Mouse (Mus musculus) liver, embryonic 11.5 days (tissue): Measurements from ENCODE around the gene Mgl2. TPM values are rescaled to one million over a fixed set of nuclear protein-coding genes. Genes with fewer than 3 reads are reported as not detected.
A peak's percentile ranks its signal among the peaks of the same experiment; 100 is the strongest.

Experiments
- ATAC-seq: fragments of 200-750 bp; cut with Nextera tagmentation; replicated peaks from 2 replicates; pipeline ENCODE4 v1.8.0; 2017; ENCODE audit warnings: moderate number of reproducible peaks, mild to moderate bottlenecking, moderate TSS enrichment, moderate library complexity; ENCODE audit not compliant: low FRiP score
- DNase-seq: peaks from one replicate; pipeline ENCODE4 v3.0.0-alpha.2; 2017; ENCODE audit warnings: low spot score
- H3K27ac ChIP-seq: fragments of 300-500 bp; sonication (generic); 2 replicates; pipeline ENCODE4 v1.5.1; 2014; ENCODE audit warnings: mild to moderate bottlenecking, low read depth, low read length, control low read depth
- H3K27me3 ChIP-seq: fragments of 300-500 bp; sonication (generic); replicated peaks from 2 replicates; pipeline ENCODE4 v1.6.1; 2014; ENCODE audit warnings: low read length, mixed read lengths; ENCODE audit not compliant: control insufficient read depth, insufficient read depth
- H3K36me3 ChIP-seq: fragments of 300-500 bp; sonication (generic); 2 replicates; pipeline ENCODE4 v1.6.1; 2014; ENCODE audit warnings: mild to moderate bottlenecking, low read length, moderate library complexity, mixed read lengths; ENCODE audit not compliant: control insufficient read depth, insufficient read depth
- H3K4me1 ChIP-seq: fragments of 300-500 bp; sonication (generic); replicated peaks from 2 replicates; pipeline ENCODE4 v1.6.1; 2014; ENCODE audit warnings: low read length, mixed read lengths; ENCODE audit not compliant: control insufficient read depth, insufficient read depth
- H3K4me2 ChIP-seq: fragments of 300-500 bp; sonication (generic); 2 replicates; pipeline ENCODE4 v1.6.1; 2014; ENCODE audit warnings: mild to moderate bottlenecking, control low read depth, moderate library complexity
- H3K4me3 ChIP-seq: fragments of 300-500 bp; sonication (generic); 2 replicates; pipeline ENCODE4 v1.5.1; 2014; ENCODE audit warnings: low read depth, low read length, control low read depth
- H3K9ac ChIP-seq: fragments of 300-500 bp; sonication (generic); 2 replicates; pipeline ENCODE4 v1.6.1; 2014; ENCODE audit warnings: low read depth, low read length, control low read depth
- H3K9me3 ChIP-seq: fragments of 300-500 bp; sonication (generic); 2 replicates; pipeline ENCODE4 v1.6.1; 2016; ENCODE audit warnings: low read length, inconsistent platforms, mixed read lengths; ENCODE audit not compliant: control insufficient read depth
- WGBS: fragments of 180-500 bp; shearing (Covaris S2); extraction: QIAGEN DNeasy Blood & Tissue Kit; methylation state at CpG from one replicate; pipeline ENCODE4 v1.1.7; 2014; 5-methylcytosine and 5-hydroxymethylcytosine counted together
- polyA plus RNA-seq: library from polyadenylated mRNA; unstranded; fragments of >200 nt; fragmentation: Nextera tagmentation; extraction: Ambion mirVana; gene quantifications from 2 replicates; pipeline ENCODE4 v1.2.1, GENCODE M21; 2014

Mgl2 gene
- polyA plus RNA-seq = 0.63 and 1.5 TPM in 2 replicates

- H3K4me2 ChIP-seq = no peak within 1 kb of the TSS
- no peak within 1 kb of the TSS for H3K27ac ChIP-seq
- H3K4me3 ChIP-seq = no peak within 1 kb of the TSS
- WGBS = 37% methylated on average over 9 of the region's 9 CpGs
- ATAC-seq (no peak), DNase-seq (no peak)
- H3K9me3 ChIP-seq = no peaks in the 10 kb centered on the region
- no peaks in the 10 kb centered on the region for H3K27me3 ChIP-seq
- H3K36me3 ChIP-seq = no peaks in the 10 kb centered on the region
- H3K4me1 ChIP-seq = no peaks in the 10 kb centered on the region
- H3K9ac ChIP-seq = no peak within 1 kb of the TSS
These were observed at the start of gene Mgl2 for GRCm38 (mm10) chr11:70129926-70130379. Gene Mgl2, plus strand, starts transcription at chr11:70130329.

- H3K9ac ChIP-seq = no peak overlapping the region
- no peaks in the 10 kb centered on the region for H3K36me3 ChIP-seq
- no peak overlapping the region for H3K4me2 ChIP-seq
- no peak overlapping the region for H3K27ac ChIP-seq
- WGBS = 65% methylated on average over 15 of the region's 15 CpGs
- H3K4me1 ChIP-seq = no peaks in the 10 kb centered on the region
- ATAC-seq (no peak), DNase-seq (no peak)
- no peak overlapping the region for H3K4me3 ChIP-seq
- H3K27me3 ChIP-seq = no peaks in the 10 kb centered on the region
- no peaks in the 10 kb centered on the region for H3K9me3 ChIP-seq
These were observed 49.1 kb upstream of the Mgl2 start for GRCm38 (mm10) chr11:70080803-70081590.

DNA sequence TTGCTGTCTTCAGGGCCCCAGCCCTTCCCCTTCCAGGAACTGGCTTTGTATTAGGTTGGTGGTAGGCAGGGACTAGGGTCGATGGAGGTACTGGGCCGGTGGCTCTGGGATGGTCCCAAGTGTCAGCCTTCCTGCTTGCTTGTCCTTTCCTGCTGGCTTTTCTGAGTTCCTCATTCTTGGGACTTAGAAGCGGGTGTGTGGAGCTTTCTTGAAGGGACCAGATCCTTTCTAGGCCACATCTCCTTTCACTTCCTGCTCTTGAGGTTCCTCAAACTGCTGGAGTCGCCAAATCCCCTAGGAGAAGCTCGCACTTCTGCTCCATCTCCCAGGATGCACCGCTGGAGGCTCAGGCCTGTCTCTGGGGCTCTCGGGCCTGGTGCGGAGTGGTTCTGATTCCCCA lies 45.6 kb upstream of the Mgl2 start:
- Histone ChIP-seq H3K27me3 (no peaks in the 10 kb centered on the region), H3K9ac (no peak overlapping the region), H3K4me2 (no peak overlapping the region), H3K4me1 (no peaks in the 10 kb centered on the region), H3K36me3 (no peaks in the 10 kb centered on the region), H3K4me3 (no peak overlapping the region), H3K27ac (no peak overlapping the region), H3K9me3 (no peaks in the 10 kb centered on the region)
- DNase-seq (no peak), ATAC-seq (no peak)
- WGBS = 69% methylated on average over 8 of the region's 8 CpGs

DNA sequence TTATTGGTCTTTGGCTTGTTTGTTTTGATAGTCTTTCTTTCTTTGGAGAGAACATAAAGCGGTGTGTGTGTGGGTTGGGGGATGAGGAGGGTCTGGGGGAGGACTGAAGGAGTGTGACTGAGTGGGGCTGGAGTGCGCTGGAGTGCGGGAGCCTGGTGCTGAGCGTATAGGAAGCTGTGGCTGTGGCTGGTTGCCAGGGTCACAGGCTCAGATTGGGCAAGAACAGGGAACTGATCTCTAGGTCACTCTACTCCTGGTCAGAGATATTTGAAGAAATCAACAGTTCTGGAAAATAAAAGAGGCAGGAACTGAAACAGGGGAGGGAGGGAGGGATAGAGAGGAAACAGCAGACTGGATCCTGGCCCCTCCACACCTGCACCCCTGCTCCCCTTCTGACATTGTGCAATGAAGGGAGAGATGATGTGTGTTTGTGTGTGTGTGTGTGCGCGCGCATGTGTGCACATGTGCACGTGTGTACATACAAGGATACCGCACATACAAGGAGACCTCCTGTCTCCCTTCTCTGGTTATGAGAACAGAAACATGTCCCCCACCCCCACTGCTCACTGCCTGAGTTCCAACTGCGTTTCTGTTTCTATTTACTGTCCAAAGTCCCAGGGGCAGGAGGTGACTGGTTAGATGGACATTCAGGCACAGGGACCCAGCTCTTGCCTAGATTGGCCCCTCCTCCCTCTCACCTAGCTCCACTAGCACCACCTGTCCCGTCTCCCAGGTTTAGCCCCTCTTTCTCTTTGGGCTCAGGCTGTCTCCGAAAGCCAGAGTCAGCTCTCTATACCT lies 37.9 kb upstream of the Mgl2 start, which contains the start of gene Asgr2:
Gene Asgr2, plus strand, starts transcription at position 659 of the 798 bp plus-strand sequence.
- H3K36me3 ChIP-seq = no peaks in the 10 kb centered on the region
- H3K4me1 ChIP-seq = 0 out of 2 replicates have a peak, but pooled peaks cover 2% of the 10 kb centered on the region
- peak within 1 kb of the TSS; percentile 63 for H3K27ac ChIP-seq
- DNase-seq (no peak), ATAC-seq (peak; percentile 45; the same call in 1 of the 2 replicates)
- WGBS = 61% methylated on average over 12 of the region's 12 CpGs
- no peak within 1 kb of the TSS for H3K9ac ChIP-seq
- H3K27me3 ChIP-seq = no peaks in the 10 kb centered on the region
- H3K9me3 ChIP-seq = no peaks in the 10 kb centered on the region
- H3K4me3 ChIP-seq = no peak within 1 kb of the TSS
- peak within 1 kb of the TSS; percentile 24 for H3K4me2 ChIP-seq

DNA sequence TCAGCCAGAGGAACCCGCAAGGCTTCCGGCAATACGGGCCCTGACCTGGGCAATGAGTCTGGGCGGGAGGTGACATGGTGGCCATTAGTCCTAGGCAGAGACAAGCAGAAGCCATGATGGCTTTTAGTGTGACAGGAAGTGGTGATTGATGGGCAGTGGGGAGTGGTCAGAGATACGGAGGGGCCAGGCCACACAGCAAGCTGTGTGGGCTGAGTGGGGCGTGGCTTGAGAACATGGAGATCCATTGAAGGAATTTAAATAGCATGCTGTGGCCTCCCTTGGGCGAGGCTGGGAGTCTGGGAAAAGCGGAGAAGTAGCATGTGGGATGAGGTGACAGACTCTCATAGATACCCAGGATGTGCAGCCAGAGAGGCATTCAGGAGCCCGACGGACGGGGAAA lies 32.7 kb upstream of the Mgl2 start:
- DNase-seq (no peak), ATAC-seq (no peak)
- no peaks in the 10 kb centered on the region for H3K36me3 ChIP-seq
- H3K9ac ChIP-seq = no peak overlapping the region
- no peaks in the 10 kb centered on the region for H3K4me1 ChIP-seq
- H3K27ac ChIP-seq = no peak overlapping the region
- no peak overlapping the region for H3K4me3 ChIP-seq
- H3K4me2 ChIP-seq = no peak overlapping the region
- no peaks in the 10 kb centered on the region for H3K9me3 ChIP-seq
- H3K27me3 ChIP-seq = no peaks in the 10 kb centered on the region
- 70% methylated on average over 11 of the region's 11 CpGs for WGBS

DNA sequence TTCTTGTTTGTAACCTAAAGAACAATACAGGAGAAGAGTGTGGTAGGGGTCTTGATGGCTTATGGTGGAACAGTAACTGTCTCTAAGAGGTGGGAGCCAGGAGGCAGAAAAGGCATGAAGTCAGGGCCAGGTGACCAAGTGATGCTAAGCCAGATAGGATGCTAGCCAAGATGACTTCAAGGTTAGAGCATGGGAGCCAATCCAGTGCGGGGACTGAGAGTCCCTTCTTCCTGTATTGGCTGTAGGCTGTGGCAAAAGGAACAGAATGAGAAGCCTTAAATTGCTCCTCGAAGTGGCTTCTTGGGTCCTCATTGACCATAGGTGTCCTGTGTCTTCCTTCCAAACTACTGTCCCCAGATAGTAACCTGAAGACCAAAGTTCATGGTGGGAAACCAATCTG lies 31.0 kb upstream of the Mgl2 start:
- no peak overlapping the region for H3K27ac ChIP-seq
- ATAC-seq (no peak), DNase-seq (no peak)
- H3K36me3 ChIP-seq = no peaks in the 10 kb centered on the region
- WGBS = 78% methylated on average over 2 of the region's 2 CpGs
- H3K4me3 ChIP-seq = no peak overlapping the region
- no peak overlapping the region for H3K9ac ChIP-seq
- H3K4me2 ChIP-seq = no peak overlapping the region
- no peaks in the 10 kb centered on the region for H3K9me3 ChIP-seq
- H3K27me3 ChIP-seq = no peaks in the 10 kb centered on the region
- no peaks in the 10 kb centered on the region for H3K4me1 ChIP-seq

- no peak overlapping the region for H3K27ac ChIP-seq
- no peak overlapping the region for H3K4me3 ChIP-seq
- H3K9ac ChIP-seq = no peak overlapping the region
- ATAC-seq (no peak), DNase-seq (no peak)
- H3K9me3 ChIP-seq = no peaks in the 10 kb centered on the region
- H3K4me2 ChIP-seq = no peak overlapping the region
- 67% methylated on average over 2 of the region's 2 CpGs for WGBS
- H3K36me3 ChIP-seq = no peaks in the 10 kb centered on the region
- no peaks in the 10 kb centered on the region for H3K27me3 ChIP-seq
- H3K4me1 ChIP-seq = no peaks in the 10 kb centered on the region
These were observed 30.3 kb upstream of the Mgl2 start for GRCm38 (mm10) chr11:70099809-70100208.

DNA sequence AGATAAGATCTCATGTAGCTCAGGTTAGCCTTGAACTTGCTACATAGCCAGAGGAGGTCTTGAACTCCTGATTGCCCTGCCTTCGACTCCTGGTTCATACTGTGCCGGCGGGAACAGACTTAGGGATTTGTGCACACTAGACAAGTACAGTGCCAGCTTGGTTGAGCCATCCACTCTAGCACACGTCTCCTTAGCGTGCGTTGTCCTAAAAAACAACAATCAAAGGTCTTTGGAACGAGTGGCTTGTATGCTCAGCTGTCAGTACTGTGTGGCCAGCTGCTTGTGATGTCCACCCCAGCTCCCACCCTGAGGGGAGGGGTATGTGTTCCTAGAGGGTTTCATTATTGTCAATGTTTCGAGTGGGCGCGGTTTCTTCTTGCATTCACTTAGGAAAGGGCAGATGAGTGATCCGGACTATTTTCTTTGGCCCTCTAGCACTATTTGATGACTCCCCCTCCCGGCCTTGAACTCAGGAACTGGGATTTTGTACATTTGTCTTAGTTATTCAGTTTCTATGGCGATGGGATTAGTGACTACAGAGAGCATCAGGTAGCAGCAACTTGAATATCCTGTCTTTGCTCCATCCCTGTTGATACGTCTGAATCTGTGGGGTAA lies 26.3 kb upstream of the Mgl2 start:
- no peak for ATAC-seq
- Histone ChIP-seq H3K4me1 (no peaks in the 10 kb centered on the region), H3K9ac (no peak overlapping the region), H3K4me2 (no peak overlapping the region), H3K27me3 (no peaks in the 10 kb centered on the region), H3K27ac (no peak overlapping the region), H3K36me3 (no peaks in the 10 kb centered on the region), H3K4me3 (no peak overlapping the region), H3K9me3 (no peaks in the 10 kb centered on the region)
- 77% methylated on average over 14 of the region's 14 CpGs for WGBS
- no peak for DNase-seq
